Mouse (Mus musculus) brain, adult 10 weeks (tissue): ENCODE results near the gene Kifc3. TPM values are rescaled to one million over a fixed set of nuclear protein-coding genes. Genes with fewer than 3 reads are reported as not detected.

Experiments used
- polyA plus RNA-seq: library from polyadenylated mRNA; stranded (reverse); fragments of 350-450 nt; fragmentation: Illumina TruSeq; extraction: RNeasy Lipid Tissue Mini Kit (QIAGEN cat#74804); gene quantifications from one replicate; pipeline ENCODE4 v1.2.3, GENCODE M21; 2015; ENCODE audit warnings: low read depth, low replicate concordance

The Kifc3 gene
- polyA plus RNA-seq = 34.2 TPM

GRCm38 (mm10) chr8:95202649-95203275 lies at the start of gene Kifc3:
TSS of gene Kifc3 (minus strand) at chr8:95202812.

GRCm38 (mm10) chr8:95080381-95081341 lies 122.0 kb downstream of the Kifc3 start, which contains the start of gene Katnb1:
TSS of gene Katnb1 (plus strand) at chr8:95081186.

GRCm38 (mm10) chr8:95054927-95055510 lies 147.6 kb downstream of the Kifc3 start, which contains the start of gene Drc7:
TSS of gene Drc7 (plus strand) at chr8:95055103.

Other genes starting within 250 kb of the Kifc3 start
- gene Adgrg1, start 228.1 kb downstream of the Kifc3 start, polyA plus RNA-seq = 55.9 TPM
- gene Adgrg3, start 185.1 kb downstream of the Kifc3 start, polyA plus RNA-seq = not detected
- gene Drc7, start 147.7 kb downstream of the Kifc3 start, polyA plus RNA-seq = 3.8 TPM
- gene Katnb1, start 121.6 kb downstream of the Kifc3 start, polyA plus RNA-seq = 26.7 TPM
- gene Cngb1, start 103.8 kb upstream of the Kifc3 start, polyA plus RNA-seq = 0.21 TPM
- gene Tepp, start 107.8 kb upstream of the Kifc3 start, polyA plus RNA-seq = not detected
- 7.8 TPM for gene Zfp319, start 129.1 kb upstream of the Kifc3 start, polyA plus RNA-seq
- gene Usb1, start 129.5 kb upstream of the Kifc3 start, polyA plus RNA-seq = 10.5 TPM
- 9.5 TPM for gene Mmp15, start 149.5 kb upstream of the Kifc3 start, polyA plus RNA-seq
- gene Cfap20, start 232.1 kb upstream of the Kifc3 start, polyA plus RNA-seq = 77.2 TPM